Mouse (Mus musculus): Measurements from ENCODE around the gene Gm20388. TPM values are rescaled to one million over a fixed set of nuclear protein-coding genes. Genes with fewer than 3 reads are reported as not detected.

Gene Gm20388
- total RNA-seq, 2 experiments from 2014 or later: 18.6 TPM; not detected in 1

DNA sequence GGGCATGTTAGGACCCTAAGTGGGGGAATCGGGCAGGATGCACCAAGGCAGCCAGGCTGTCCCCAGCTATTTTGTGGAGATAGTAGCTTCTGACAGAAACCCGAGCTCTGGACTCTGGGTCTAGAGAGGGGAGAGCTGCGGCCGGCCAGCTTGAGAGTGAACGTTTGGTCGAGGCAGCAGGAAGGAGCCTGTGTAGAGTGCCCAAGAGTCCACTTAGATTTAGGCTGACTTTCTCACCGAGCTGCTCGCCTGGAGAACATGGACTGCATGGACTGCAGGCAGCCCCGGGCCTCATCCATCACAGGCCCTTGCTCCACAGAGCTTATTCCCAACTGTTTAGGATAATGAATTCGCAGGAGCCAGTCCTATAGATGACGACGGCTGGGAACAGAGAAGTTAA, 639.8 kb downstream of the Gm20388 start:
- DNase-seq (ENCODE audit: low spot score in 2 of 2): no peak

DNA sequence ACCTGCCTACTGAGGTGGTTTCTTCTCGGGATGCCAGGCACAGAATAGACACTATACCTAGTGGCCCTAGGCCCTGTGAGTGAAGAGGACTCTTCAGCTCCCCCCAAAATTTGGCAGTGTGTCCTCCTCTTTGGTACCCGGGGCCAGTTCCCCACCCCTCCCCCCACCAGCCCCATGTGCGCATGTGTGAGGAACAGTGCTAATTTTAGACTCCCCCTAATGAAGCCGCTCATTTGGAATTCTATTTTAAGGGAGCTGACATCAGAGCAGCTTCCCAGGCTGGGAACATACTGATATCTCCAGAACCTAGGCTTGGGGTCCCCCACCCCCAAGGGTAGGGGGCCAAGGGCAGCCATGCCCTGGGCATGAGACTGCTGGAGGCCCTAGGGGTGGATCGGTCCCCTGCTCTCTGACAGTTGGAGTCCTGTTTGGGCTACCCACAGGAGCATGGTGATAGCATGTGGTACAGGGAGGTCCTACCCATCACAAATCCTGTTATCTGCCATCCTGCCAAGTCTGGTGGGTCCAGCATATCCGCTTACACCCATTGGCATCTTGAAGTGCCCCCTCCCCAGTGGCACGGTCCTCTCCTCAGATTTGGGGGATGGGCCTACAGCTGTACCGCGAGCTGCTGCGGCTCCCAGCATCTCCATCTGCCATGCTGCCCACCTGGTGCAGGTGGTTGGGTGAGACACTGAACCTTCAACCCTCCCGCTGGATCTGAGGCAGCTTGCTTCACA, 640.5 kb downstream of the Gm20388 start:
- no peak for DNase-seq (ENCODE audit: low spot score in 2 of 2)
- intact Hi-C loops (cut with DNase I): no loop called here

More for the DNA sequence above, 639.8 kb downstream of the Gm20388 start:
- intact Hi-C loops (cut with DNase I): no loop called here

DNA sequence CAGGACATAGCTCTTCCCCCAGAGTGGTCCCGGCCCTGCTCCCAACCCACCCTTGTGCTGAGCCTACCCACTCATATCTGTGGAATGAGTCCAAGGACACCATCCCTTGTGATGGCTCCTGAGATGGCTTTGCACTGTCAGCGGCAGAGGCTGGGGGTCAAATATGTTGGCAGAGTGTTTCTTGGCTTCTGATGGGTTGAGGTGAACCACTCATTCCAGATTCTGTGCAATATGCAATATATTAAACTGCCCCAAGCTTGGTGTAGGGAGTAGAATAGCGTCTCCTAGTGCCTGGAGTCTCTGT, 641.0 kb downstream of the Gm20388 start:
- intact Hi-C loops (cut with DNase I): no loop called here
- no peak for DNase-seq (ENCODE audit: low spot score in 2 of 2)

DNA sequence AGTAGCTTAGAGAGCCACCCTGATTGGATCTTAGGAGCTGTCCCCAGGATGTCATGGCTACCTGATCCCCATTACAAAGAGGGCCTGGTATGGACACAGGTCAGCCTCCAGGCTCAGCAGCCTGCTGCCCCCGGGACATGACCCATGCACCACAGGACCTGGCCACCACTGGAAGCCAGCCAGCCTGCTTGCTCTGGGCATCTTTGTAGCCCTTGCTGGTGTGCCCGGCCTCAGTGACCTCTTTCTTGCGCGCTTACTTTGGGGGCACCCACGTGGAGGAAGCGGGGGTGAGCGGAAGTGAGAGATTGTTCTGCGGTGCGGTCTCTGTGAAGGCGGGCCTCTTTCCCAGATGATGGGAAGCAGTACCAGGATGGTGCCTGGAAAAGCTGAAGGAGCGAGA, 641.9 kb downstream of the Gm20388 start:
- intact Hi-C loops (cut with DNase I): no loop called here
- DNase-seq (ENCODE audit: low spot score in 2 of 2): no peak

DNA sequence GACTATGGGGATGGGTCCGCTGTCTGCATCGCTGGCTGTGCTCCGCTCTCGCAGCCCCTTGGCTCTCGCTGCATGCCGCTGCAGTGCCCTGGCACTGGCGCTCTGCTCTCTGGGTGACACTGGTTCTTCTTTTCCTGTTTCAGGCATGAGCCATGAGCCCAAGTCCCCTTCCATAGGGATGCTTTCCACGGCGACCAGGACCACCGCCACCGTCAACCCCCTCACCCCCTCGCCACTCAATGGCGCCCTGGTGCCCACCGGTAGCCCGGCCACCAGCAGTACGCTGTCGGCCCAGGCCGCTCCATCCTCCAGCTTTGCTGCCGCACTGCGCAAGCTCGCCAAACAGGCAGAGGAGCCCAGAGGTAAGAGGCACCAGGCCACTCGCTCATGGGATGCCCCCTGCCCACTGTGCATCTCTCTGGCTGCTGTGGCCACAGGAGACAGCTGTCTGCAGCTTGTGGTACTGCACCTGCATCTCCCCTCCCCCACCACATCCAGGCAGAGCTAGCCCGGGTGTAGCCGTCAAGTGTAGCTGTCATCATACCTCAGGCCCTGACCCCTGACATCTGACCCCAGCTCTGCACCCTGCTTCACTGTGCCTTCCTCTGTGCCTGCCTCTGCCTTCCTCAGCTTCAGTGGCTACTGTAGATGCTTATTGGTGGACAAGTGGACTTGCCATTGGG, 642.9 kb downstream of the Gm20388 start:
- DNase-seq (ENCODE audit: low spot score in 2 of 2): no peak
- intact Hi-C loops (cut with DNase I): no loop called here

DNA sequence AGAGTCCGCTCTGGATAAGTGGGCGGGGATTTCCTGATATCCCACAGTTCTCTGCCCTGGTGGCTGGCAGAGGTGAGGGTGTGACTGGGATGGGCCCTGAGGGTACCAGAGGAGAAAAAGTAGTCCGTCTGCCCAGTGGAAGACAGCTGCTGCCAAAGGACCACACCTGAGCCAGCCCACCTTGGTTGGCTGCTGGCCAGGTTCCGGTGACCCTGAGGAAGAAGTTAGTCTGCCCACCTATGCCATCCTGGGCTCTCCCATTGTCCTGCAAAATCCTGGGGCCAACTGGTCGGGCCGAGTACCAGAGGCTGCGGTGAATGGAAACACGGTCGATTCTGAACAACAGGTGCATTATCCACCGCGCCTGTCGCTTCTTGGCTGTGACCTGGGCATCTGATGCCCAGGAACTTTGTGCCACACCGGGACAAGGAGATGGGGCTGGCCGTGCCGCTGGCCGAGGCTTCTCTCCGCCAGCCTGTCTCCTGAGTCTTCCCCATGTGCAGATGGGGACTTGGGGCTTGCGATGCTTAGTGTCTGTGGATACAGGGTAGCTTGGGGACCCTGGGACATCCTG, 643.9 kb downstream of the Gm20388 start:
- no peak for DNase-seq (ENCODE audit: low spot score in 2 of 2)
- intact Hi-C loops (cut with DNase I): no loop called here

DNA sequence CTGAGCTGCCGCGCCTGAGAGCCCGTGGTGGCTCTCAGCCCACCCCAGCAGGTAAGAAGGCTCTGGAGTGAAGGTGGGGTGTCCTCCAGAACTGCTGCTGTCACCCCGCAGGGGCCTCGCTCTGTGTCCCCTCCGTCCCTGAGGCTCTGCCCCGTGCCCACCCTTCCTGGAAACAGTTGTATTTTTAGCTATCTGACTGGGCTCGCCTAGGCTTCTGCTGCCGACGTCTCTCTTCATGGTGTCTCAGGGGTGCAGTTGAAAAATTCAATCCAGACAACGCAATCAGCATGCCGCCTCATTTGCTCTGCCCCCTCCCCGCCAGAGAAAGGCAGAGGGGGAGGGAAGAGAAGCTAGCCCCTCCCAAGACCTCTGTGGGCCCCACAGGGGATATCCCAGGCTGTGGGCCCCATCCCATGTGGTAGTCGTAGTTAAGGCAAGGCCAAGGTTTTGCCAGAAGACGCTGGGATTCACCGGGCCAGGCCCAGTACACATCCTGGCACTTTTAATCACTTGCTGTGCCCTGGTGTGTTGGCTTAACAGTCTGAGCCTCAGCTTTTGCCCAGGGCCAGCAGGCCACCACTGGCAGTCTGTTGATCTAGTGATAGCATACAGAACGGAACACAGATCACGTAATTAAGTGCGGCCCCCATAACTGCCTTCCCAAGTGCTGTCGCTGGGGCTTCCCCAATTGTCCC, 645.7 kb downstream of the Gm20388 start:
- DNase-seq (ENCODE audit: low spot score in 2 of 2): no peak
- intact Hi-C loops (cut with DNase I): no loop called here

DNA sequence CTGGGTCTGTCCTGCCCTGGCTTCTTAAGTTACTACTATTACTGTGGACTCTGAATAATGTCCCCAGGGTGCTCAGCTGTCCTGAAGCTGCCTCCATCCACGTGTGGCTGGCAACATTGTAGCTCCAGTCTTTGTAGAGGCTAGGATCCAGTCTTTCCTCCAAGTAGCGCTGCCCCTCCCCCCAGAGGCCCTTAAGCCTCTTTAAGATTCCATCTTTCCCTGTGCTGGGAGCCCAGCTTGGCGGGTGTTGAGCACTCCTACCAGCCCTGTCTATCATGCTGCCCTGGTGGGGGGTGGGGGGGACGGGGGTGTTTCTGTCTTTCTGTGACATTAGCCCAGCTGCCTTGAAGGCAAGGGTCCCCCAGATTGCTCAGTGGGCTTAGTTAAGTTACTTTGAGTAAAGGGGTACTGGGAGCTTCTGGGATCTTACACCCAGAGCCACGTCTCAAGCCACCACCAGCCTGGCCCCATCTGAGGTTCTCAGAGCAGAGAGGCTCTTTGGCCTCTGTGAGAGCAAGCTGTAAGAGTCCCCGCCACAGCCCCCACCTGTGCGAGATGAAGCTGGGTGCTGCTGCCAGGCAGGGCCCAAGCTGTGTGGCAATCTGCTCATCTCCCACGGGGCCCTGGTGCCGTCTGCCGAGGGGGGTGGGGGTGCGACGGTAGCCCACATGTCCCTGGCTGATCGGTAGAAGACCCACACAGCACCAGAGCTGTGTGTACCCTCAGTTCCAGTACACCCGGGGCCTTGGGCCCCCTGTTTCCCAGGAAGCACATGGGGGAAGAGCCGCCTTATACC, 646.7 kb downstream of the Gm20388 start:
- intact Hi-C loops (cut with DNase I): no loop called here
- peak; percentile 78 to 87 for DNase-seq (ENCODE audit: low spot score in 2 of 2)

DNA sequence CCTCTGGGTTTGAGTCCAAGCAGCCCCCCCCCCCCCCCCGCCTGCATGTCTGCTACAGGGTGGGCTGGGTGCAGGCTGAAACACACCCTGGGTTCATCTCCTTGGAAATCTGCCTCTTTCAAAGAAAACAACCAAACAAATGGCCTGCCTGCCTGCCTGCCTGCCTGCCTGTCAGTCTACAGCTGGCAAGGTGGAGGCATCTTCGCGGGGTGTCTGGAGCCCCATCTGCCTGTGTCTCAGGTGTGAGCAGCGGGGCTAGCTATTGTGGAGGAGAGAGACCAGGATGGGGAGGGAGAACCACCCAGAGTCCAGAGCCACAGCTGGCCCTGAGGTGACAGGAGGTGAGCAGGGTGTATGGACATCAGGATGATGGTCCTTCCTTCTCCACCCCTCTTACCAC, 647.5 kb downstream of the Gm20388 start:
- no peak for DNase-seq (ENCODE audit: low spot score in 2 of 2)
- intact Hi-C loops (cut with DNase I): no loop called here

DNA sequence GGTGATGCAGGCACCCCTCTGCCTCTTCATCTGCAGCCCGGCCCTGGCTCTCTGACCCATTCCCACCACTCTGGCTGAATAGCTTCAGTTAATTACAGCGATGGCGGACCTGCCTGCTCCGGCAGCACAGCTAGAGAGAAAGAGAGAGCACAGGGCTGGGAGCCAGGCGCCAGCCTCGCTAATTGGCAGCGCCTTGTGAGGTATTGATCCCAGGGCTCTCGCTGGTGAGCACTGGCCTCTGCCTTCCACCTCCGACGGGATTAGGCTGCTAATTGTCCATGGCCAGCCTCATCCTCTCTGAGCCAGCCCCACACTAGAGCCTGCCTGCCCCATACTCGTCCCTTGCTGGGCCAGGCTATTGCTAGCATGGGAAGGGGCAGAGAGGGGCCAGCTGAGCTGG, 649.0 kb downstream of the Gm20388 start:
- intact Hi-C loops (cut with DNase I): no loop called here
- no peak for DNase-seq (ENCODE audit: low spot score in 2 of 2)

DNA sequence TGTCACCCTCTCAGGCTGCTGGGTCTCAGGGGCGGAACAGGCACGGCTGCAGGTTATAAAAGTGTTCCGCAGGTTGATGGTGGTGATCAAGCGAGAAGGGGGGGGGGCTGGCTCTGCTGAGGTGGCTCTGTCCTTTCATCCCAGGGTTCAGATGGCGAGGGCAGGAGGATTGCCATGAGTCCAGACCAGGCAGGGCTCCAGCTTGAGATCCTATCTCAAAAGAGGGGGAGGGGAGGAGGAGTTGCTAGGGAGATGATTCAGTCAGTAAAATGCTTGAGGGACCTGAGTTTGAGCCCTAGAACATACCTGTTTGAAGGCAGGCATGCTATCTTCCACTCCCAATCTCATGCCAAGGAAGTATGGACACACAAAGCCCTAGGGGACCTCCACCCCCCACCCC, 649.9 kb downstream of the Gm20388 start:
- intact Hi-C loops (cut with DNase I): no loop called here
- no peak for DNase-seq (ENCODE audit: low spot score in 2 of 2)

DNA sequence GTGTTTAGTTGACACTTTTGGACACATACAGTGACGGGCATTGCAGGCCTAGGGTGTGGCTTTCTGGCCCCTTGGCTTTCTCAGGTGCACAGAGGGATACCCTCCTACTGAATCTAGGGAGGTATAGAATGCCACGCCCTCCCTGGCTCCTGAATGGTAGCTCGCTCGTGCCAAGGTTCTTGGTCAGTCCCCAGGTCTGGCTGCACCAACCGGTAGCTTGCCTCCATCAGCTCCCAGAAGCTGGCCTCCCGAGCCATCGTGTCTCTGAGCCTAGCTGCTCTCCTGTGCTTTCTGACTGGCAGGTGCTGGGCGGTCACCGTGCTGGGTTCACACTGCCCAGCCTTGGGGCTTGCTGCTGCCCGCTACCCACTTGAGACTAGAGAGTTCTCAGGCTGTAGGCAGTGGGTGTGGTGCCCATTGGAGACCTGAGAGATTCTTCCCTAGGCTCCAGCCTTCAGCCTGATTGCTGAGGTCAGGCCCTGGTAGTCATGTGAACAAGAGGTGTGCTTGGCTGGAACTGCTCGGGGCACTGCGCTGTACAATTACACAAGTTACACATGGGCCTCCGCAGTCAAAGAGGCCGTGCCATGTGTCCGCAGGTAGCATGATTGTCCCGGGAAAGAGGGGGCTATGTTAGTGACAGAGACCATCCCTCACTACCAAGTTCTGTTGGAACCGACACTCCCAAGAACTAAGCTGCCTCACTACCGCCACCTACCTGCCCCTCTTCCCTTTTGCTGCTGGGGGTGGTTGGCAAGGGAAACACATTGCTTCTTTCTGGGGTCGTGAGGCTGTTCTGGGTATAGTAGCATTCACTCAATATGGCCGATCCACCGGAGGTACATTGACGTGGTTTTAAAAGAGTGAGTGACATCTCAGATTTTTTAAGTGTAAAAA, 651.1 kb downstream of the Gm20388 start:
- DNase-seq (ENCODE audit: low spot score in 2 of 2): no peak

DNA sequence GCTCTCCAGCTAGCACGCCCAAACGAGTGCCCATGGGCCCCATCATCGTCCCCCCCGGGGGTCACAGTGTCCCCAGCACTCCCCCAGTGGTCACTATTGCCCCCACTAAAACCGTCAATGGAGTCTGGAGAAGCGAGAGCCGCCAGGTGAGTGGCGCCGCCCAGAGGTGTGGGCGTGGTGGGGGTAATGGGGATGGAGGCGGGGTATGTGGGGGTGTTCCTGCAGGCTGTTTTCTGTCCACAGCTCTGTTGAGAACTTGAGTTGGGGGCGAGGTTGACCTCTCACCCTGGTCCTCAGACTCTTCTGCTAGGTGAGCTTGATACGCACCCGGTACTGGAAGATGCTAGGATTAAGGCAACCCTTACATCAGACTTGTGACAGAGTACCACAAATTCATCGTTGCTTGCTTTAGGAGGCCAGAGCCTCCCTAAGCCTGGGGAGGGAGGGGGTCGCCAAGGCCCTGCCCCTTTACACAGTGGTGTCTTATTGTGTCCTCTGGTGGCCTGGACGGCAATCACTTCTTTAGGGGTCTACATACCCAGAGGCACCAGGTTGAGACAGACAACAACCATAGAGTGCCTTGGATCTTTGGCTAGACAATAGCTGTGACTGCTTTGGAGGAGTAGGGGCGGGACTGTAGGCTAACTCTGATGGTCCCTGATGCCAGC, 652.2 kb downstream of the Gm20388 start:
- no peak for DNase-seq (ENCODE audit: low spot score in 2 of 2)
- intact Hi-C loops (cut with DNase I): no loop called here

More for the DNA sequence above, 651.1 kb downstream of the Gm20388 start:
- intact Hi-C loops (cut with DNase I): no loop called here

DNA sequence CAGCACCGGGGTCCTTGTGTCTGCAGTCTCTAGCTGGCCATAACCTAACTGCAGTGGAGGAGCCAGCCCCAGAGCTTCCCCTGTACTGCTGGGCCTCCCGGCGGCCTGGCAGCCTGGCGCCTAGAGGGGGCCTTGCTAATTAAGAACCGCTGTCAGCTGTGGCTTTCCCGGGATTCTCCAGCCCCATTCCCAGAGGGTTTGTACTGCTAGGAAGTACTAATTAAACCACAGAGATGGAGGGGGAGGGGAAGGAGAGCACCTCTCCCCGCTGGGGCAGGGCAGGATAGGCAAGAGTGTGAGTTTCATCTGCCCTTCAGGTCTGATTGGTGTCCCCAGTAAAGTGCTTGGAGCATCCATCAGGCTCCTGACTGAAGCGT, 652.7 kb downstream of the Gm20388 start:
- intact Hi-C loops (cut with DNase I): no loop called here
- DNase-seq (ENCODE audit: low spot score in 2 of 2): no peak

DNA sequence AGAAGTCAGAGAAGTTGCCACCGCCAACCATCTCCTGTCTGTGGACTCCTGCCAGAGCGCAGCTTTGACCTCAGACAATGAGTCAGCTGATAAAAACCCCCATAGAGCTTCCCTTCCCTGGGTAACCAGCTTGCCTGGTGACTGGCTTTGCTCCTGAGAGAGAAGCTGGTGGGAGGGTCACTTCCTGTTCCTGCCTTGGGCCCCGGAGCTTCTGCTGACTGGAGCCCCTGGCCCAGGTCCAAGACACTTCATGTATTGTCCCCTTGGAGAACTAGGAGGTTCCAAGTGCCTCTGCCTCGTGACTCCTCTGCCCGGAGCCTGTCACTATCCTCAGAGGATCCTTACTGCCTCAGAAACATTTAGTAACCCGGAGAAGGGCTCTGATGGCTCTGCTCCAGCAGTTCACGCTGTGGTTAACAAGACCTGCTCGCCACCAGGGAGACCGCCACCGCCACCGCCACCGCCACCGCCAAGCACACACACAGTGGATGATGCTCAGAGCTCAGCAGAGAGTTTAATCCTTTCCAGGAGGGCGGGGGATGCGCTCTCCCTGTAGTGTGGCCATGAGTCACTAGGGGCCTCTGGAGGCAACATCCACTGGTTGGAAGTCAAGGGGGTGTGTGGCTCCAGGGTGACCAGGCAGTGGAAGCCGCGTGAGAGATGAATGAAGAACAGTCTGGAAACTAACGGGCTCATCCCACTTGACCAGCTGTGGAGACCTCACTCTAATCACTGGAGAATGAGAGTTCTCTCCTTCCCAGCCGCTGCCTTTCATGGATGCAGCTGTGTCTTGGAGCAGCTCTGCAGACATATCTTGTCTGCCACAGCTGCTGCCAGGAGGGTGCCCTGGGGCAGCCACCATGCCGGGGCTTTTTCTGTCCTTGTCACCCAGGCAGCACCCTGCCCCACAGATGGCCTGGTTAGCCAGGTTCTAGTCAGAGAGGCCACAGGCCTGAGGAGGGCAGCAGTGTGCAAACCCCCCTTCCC, 653.5 kb downstream of the Gm20388 start:
- DNase-seq (ENCODE audit: low spot score in 2 of 2): peak; percentile 64 to 75
- intact Hi-C loops (cut with DNase I): no loop called here

DNA sequence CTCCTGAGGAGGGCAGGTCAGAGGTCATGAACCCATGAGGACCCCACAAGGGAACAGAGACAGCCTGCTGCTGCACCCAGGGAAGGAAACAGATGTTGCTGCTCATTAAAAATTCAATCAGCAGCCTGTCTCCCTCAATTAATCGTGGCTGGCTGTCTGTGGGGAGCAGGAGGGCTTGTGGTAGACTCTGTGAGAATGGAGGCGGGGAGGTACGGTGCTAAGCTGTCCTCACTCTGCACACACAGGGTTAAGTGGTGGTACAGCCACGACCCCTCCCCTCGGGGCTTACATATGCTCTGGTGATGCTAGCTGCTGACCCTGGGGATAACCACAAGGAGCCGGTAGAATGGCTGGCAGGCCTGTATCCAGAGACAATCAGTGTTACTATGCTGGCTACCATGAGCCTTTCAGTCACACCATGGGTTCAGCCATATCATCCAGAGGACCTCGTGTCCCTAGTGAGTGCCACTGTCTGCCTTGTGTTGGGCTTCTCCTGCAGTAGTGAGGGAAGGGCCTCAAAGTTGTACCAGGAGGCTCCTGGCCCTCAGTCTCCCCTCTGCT, 654.6 kb downstream of the Gm20388 start:
- DNase-seq (ENCODE audit: low spot score in 2 of 2): no peak
- intact Hi-C loops (cut with DNase I): no loop called here

DNA sequence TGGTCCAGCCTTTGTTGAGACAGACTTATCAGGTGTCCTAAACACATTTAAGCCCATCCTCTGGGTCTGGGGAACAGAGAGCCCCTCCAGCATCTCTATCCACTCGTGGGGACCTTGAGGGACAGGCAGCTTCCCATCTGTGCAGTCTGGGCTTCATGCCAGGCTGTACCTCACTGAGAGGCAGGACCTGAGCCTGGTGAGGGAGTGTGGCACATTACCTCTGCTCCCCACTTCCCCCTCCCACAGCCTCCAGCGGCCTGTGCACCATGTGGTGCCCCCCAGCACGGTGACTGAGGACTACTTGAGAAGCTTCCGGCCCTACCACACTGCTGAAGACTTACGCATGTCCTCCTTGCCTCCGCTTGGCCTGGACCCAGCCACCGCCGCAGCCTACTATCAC, 656.0 kb downstream of the Gm20388 start:
- intact Hi-C loops (cut with DNase I): no loop called here
- DNase-seq (ENCODE audit: low spot score in 2 of 2): no peak
